Mouse (Mus musculus) hindbrain, embryonic 12.5 days (tissue): ENCODE results near the gene Ptpn21. TPM values are rescaled to one million over a fixed set of nuclear protein-coding genes. Genes with fewer than 3 reads are reported as not detected.

Experiments used
- ATAC-seq: fragments of 200-750 bp; cut with Nextera tagmentation; 2 replicates; pipeline ENCODE4 v1.8.0; 2017; ENCODE audit warnings: moderate TSS enrichment; ENCODE audit not compliant: low FRiP score
- H3K27ac ChIP-seq: fragments of 300-500 bp; sonication (generic); 2 replicates; pipeline ENCODE4 v1.5.1; 2016; ENCODE audit warnings: mild to moderate bottlenecking
- H3K27me3 ChIP-seq: fragments of 300-500 bp; sonication (generic); 2 replicates; pipeline ENCODE4 v1.6.1; 2016; ENCODE audit warnings: mild to moderate bottlenecking
- H3K36me3 ChIP-seq: fragments of 300-500 bp; sonication (generic); 2 replicates; pipeline ENCODE4 v1.6.1; 2016; ENCODE audit warnings: mild to moderate bottlenecking
- H3K4me1 ChIP-seq: fragments of 300-500 bp; sonication (generic); 2 replicates; pipeline ENCODE4 v1.6.1; 2016
- H3K4me2 ChIP-seq: fragments of 300-500 bp; sonication (generic); replicated peaks from 2 replicates; pipeline ENCODE4 v1.6.1; 2016; ENCODE audit warnings: mild to moderate bottlenecking
- H3K4me3 ChIP-seq: fragments of 300-500 bp; sonication (generic); 2 replicates; pipeline ENCODE4 v1.5.1; 2016; ENCODE audit warnings: mild to moderate bottlenecking
- H3K9ac ChIP-seq: fragments of 300-500 bp; sonication (generic); 2 replicates; pipeline ENCODE4 v1.6.1; 2016; ENCODE audit warnings: mild to moderate bottlenecking, moderate library complexity
- H3K9me3 ChIP-seq: fragments of 300-500 bp; sonication (generic); replicated peaks from 2 replicates; pipeline ENCODE4 v1.6.1; 2016; ENCODE audit warnings: mild to moderate bottlenecking
- WGBS: fragments of 180-500 bp; shearing (Covaris S2); methylation state at CpG from one replicate; pipeline ENCODE4 v1.1.7; 2016; 5-methylcytosine and 5-hydroxymethylcytosine counted together
- polyA plus RNA-seq: library from polyadenylated mRNA; unstranded; fragments of >200 nt; fragmentation: Nextera tagmentation; extraction: Ambion mirVana; gene quantifications from 2 replicates; pipeline ENCODE4 v1.2.1, GENCODE M21; 2016

Gene Ptpn21
- polyA plus RNA-seq, 1 experiment from 2014 or later: 7.2 TPM

DNA sequence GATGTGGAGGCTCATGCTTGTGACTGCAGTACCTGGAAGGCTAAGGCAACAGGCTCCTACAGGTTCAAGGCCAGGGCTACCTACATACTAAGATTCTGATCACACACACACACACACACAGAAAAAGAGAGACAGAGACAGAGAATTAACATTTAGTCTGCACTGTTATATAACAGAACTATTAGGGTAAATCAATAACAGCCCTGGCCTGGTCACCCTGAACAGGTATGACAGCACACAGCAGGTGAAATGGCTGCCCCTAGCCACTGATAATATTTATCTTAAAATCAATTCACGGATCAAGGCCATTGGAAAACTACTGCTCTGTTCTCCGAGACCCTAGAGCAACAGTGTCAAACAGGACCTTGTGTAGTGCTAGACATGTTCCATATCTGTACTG is 21.1 kb downstream of the Ptpn21 start:
- ATAC-seq: no peak
- Histone ChIP-seq H3K27ac (no peak overlapping the region), H3K9me3 (no peaks in the 10 kb centered on the region), H3K9ac (no peak overlapping the region), H3K36me3 (no peaks in the 10 kb centered on the region), H3K27me3 (peaks cover 2% of the 10 kb centered on the region; the same call in 1 of the 2 replicates), H3K4me1 (peaks cover 18% of the 10 kb centered on the region), H3K4me3 (no peak overlapping the region), H3K4me2 (no peak overlapping the region)
- WGBS: 89% methylated on average over 2 of the region's 2 CpGs

DNA sequence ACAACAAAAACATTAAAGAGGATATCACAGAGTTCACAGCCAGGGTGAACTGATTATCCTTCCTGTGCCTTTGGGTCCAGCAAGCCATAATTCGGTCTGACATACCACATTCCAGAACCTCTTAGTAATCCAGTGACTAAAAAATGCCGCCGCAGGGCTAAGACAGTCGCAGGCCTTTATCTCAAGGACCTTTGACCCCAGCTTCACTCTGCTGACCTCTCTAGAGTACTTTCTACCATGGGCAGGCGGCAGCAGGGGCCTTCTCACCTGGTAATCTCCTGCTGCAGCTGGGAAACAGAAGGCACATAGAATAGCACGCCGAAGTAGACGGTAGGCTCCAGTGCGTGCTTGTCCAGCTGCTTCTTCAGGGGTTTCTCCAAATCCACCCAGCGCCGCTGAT is 22.4 kb downstream of the Ptpn21 start:
- WGBS: 33% methylated on average over 11 of the region's 11 CpGs
- H3K9ac ChIP-seq: no peak overlapping the region
- no peak for ATAC-seq

DNA sequence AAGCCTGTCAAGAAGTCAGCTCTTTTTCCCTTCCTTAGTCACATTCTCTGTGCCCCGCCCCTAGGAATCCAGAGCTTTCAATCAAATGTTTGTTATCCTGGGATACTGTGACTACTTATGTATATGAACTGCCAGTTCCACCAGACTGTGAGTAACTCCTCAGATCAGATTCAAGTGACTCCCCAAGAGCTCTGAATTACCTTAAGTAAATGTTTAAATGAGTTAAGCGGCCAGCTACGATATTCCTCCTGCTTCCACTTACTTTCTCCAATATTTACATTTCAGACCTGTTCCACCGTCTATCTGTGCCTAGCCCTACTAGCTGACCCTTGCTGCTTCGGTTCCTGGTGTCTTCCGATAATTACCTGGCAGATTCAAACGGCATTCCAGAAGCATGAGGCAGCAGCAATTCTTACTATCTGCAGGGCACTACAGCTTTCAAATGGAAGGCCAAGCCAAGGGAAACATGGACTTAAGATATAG is 23.5 kb downstream of the Ptpn21 start:
- H3K9me3 ChIP-seq: no peaks in the 10 kb centered on the region
- H3K27ac ChIP-seq: no peak overlapping the region
- peaks cover 2% of the 10 kb centered on the region; the same call in 1 of the 2 replicates for H3K27me3 ChIP-seq
- peaks cover 15% of the 10 kb centered on the region for H3K4me1 ChIP-seq
- H3K9ac ChIP-seq: no peak overlapping the region
- H3K4me2 ChIP-seq: no peak overlapping the region
- ATAC-seq: no peak
- WGBS: 56% methylated on average over 7 of the region's 7 CpGs
- no peak overlapping the region for H3K4me3 ChIP-seq
- H3K36me3 ChIP-seq: 0 out of 2 replicates have a peak, but pooled peaks cover 2% of the 10 kb centered on the region

More for the DNA sequence above, 22.4 kb downstream of the Ptpn21 start:
- Histone ChIP-seq H3K4me2 (no peak overlapping the region), H3K4me3 (no peak overlapping the region), H3K36me3 (no peaks in the 10 kb centered on the region), H3K27me3 (peaks cover 2% of the 10 kb centered on the region; the same call in 1 of the 2 replicates), H3K27ac (no peak overlapping the region), H3K4me1 (peaks cover 15% of the 10 kb centered on the region), H3K9me3 (no peaks in the 10 kb centered on the region)

DNA sequence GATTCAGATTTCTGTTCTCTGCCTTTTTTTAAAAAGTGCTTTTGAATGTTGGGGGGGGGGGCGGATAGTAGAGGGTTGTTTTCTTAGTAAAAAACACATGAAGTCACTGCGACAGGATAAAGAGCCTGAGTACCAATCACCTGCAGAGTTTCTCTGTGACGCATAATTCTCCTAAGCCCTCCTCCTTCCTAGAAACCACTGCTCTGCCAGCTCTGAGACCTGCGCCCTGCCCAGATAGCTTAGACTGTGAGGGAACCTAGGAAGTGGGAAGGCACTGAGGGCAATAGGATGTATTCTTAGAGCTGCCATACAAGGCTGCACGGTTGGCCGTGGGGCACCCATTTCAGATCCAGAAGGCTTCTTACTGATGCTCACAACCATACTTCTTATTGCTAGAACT is 24.4 kb downstream of the Ptpn21 start:
- Histone ChIP-seq H3K9me3 (no peaks in the 10 kb centered on the region), H3K27ac (no peak overlapping the region), H3K4me3 (no peak overlapping the region), H3K27me3 (peaks cover 2% of the 10 kb centered on the region; the same call in 1 of the 2 replicates), H3K9ac (no peak overlapping the region), H3K4me2 (no peak overlapping the region), H3K36me3 (0 out of 2 replicates have a peak, but pooled peaks cover 3% of the 10 kb centered on the region), H3K4me1 (peaks cover 15% of the 10 kb centered on the region)
- WGBS: 61% methylated on average over 6 of the region's 6 CpGs
- no peak for ATAC-seq

DNA sequence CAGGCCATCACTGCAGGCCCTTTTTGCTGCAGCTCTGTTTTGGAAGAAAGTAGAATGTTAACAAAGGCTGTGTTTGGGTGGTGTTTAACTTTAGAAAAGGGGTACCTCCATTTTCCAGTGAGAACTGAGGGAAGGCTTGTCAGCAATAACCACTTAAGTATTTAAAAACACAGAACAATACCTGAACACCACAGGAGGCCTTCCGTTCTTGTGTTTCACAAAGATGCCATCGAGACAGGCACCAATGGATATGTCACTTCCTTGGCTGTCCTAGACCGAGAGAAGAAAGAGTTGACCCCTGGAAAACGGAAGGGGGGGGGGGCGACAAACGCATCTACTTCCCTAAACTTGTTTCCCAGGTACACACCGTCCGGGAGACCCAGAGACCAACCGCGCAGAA is 33.2 kb downstream of the Ptpn21 start:
- Histone ChIP-seq H3K27ac (no peak overlapping the region), H3K27me3 (no peaks in the 10 kb centered on the region), H3K9ac (no peak overlapping the region), H3K4me1 (no peaks in the 10 kb centered on the region), H3K4me2 (no peak overlapping the region), H3K36me3 (0 out of 2 replicates have a peak, but pooled peaks cover 7% of the 10 kb centered on the region), H3K9me3 (no peaks in the 10 kb centered on the region), H3K4me3 (no peak overlapping the region)
- ATAC-seq: no peak
- 74% methylated on average over 10 of the region's 10 CpGs for WGBS

DNA sequence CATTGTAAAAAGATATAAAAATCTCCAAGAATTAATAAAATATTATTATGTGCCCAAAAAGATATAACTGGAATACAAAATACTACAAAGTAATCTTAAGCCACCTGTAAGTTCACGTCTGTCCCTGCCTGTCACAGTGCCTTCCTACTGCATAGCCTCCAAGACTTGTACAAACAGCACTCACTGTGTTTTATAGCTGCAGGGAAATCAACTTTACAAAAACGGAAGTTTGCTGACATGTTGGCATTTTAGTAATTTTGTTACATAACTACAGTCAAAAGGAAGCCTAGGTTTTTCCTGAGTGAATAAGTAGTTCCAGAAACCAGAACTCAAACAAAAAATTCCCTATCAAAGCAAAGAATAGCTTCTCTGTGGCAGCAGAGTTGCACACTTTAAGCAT is 33.7 kb downstream of the Ptpn21 start:
- Histone ChIP-seq H3K27ac (no peak overlapping the region), H3K27me3 (no peaks in the 10 kb centered on the region), H3K9ac (no peak overlapping the region), H3K4me3 (no peak overlapping the region), H3K4me1 (no peaks in the 10 kb centered on the region), H3K9me3 (no peaks in the 10 kb centered on the region), H3K36me3 (0 out of 2 replicates have a peak, but pooled peaks cover 5% of the 10 kb centered on the region), H3K4me2 (no peak overlapping the region)
- WGBS: 91% methylated on average over 2 of the region's 2 CpGs
- no peak for ATAC-seq

DNA sequence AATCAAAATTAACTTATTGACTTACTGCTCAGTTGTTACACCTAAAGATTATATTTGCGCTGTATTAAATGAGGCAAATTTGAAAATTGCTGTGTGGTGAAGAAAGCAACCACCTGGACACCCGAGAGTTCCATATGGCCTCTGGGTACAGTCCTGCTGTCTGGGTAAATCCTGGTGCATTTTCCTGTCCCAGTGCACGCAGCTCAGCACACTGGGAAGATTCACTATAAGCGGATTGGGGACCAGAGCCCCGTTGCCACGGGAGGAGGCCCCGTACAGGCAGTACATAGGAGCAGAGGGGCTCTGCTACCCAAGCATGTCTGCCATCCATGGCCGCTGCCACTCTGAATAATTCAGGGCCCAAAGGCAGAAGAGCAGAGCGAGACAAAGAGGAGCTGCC is 35.6 kb downstream of the Ptpn21 start:
- Histone ChIP-seq H3K27ac (no peak overlapping the region), H3K4me1 (no peaks in the 10 kb centered on the region), H3K27me3 (no peaks in the 10 kb centered on the region), H3K9ac (no peak overlapping the region), H3K4me3 (no peak overlapping the region), H3K9me3 (no peaks in the 10 kb centered on the region), H3K4me2 (no peak overlapping the region), H3K36me3 (0 out of 2 replicates have a peak, but pooled peaks cover 7% of the 10 kb centered on the region)
- WGBS: 85% methylated on average over 9 of the region's 9 CpGs
- ATAC-seq: no peak

DNA sequence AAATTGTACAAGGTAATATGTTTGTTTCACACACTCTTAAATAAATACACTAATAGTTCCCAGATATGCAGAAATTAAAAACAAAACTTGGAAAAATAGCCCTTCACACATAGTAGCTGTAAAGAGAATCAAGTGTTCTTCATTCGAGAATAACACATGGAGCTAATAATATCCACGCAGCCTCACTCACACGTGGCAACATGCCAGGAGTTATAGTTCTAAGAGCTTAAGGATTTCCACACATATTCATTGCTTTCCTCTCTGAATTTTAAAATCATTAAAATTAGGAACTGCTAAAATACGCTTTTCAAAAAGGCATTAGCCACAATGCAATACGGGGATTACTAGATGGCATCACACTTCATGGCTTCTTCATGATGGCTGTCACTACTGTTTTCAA is 40.0 kb downstream of the Ptpn21 start:
- Histone ChIP-seq H3K4me1 (no peaks in the 10 kb centered on the region), H3K4me3 (no peak overlapping the region), H3K36me3 (peaks cover 10% of the 10 kb centered on the region; the same call in 1 of the 2 replicates), H3K9ac (no peak overlapping the region), H3K27me3 (no peaks in the 10 kb centered on the region), H3K4me2 (no peak overlapping the region), H3K9me3 (no peaks in the 10 kb centered on the region), H3K27ac (no peak overlapping the region)
- ATAC-seq: no peak
- 84% methylated on average over 5 of the region's 5 CpGs for WGBS

DNA sequence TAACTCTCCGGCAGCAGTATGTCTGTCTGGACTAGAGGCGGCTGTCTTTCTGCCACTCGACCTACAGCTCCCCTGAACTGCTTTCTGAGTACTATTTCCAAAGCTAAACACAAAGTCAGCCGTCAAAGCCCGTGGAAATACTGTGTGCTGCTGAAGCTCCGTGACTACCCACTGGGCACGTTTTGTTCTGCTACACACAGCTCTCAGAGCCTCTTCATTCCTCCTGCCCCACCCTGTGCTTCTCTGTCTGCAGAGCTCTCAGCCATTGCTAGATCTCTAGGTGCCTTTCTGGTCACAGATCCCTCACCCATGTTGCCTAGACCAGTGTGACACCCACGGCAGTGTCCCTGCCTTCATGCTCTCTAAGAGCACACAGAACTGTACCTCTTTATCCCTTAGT is 47.0 kb downstream of the Ptpn21 start:
- ATAC-seq: no peak
- Histone ChIP-seq H3K27me3 (no peaks in the 10 kb centered on the region), H3K27ac (no peak overlapping the region), H3K4me1 (no peaks in the 10 kb centered on the region), H3K9me3 (no peaks in the 10 kb centered on the region), H3K4me3 (no peak overlapping the region), H3K36me3 (peaks cover 40% of the 10 kb centered on the region), H3K4me2 (no peak overlapping the region), H3K9ac (no peak overlapping the region)
- 81% methylated on average over 8 of the region's 8 CpGs for WGBS

DNA sequence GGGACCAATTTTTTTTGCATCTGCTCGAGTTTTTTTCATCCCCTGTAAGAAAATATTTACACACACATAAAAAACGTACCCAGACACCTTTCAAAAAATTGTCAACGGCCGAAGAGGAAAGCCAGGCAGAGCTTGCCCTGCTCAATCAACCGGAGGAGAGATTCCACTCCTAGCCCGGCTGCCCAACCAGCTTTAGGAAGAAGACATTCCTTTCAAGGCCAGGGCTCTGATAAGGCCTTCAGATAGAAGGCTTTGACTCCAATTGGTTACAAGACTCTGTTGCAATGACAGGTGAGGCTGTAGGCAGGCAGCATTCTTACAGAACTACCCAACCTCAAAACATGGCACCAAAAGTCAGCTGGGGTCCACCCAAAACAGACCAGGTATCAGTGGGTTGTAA is 53.6 kb downstream of the Ptpn21 start:
- peaks cover 37% of the 10 kb centered on the region for H3K36me3 ChIP-seq
- no peaks in the 10 kb centered on the region for H3K27me3 ChIP-seq
- H3K27ac ChIP-seq: no peak overlapping the region
- H3K9ac ChIP-seq: no peak overlapping the region
- H3K4me1 ChIP-seq: no peaks in the 10 kb centered on the region
- WGBS: 82% methylated on average over 6 of the region's 6 CpGs
- H3K9me3 ChIP-seq: no peaks in the 10 kb centered on the region
- no peak for ATAC-seq
- no peak overlapping the region for H3K4me2 ChIP-seq
- H3K4me3 ChIP-seq: no peak overlapping the region

DNA sequence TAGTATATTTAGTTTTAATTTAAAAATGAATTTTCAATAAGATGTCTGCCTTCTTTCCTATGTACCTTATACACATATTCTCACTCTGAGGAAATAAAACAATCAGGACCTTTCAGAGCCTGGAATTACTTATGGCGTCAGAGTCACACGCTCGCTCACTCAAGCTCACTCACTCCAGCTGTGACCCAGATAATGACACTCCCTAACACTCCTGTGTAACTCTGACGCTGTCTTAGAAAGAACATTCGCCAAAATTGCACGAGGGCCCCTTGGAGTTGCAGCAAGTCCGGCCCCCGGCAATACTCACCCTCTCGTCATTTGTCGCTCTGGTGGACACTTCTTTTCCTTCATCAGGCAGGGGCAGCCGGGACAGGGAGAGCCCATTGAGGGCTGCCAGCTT is 54.0 kb downstream of the Ptpn21 start:
- no peak overlapping the region for H3K4me3 ChIP-seq
- no peaks in the 10 kb centered on the region for H3K27me3 ChIP-seq
- H3K4me1 ChIP-seq: no peaks in the 10 kb centered on the region
- H3K27ac ChIP-seq: no peak overlapping the region
- H3K9ac ChIP-seq: no peak overlapping the region
- WGBS: 84% methylated on average over 11 of the region's 11 CpGs
- peaks cover 37% of the 10 kb centered on the region for H3K36me3 ChIP-seq
- no peak overlapping the region for H3K4me2 ChIP-seq
- ATAC-seq: no peak
- no peaks in the 10 kb centered on the region for H3K9me3 ChIP-seq

DNA sequence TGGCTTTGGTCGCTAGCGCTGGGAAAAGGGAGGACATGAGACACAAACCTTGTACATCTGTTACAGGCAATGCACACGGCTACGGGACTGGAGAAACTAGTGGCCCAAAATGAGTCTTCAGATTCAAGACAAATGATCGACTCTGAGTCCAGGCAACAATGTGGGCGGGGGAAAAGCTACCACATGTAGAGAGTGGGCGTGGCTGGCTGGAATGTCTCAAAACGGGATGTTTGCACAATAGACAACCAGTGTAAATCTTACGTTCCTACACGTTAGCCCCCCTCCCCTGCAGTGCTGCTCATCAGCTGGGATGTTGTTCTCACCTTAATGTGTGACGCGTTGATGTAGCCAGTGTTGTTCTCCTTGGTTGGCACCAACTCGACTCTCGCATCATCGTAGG is 55.0 kb downstream of the Ptpn21 start:
- Histone ChIP-seq H3K27ac (no peak overlapping the region), H3K4me1 (no peaks in the 10 kb centered on the region), H3K27me3 (no peaks in the 10 kb centered on the region), H3K9ac (no peak overlapping the region), H3K4me3 (no peak overlapping the region), H3K36me3 (peaks cover 33% of the 10 kb centered on the region), H3K4me2 (no peak overlapping the region), H3K9me3 (no peaks in the 10 kb centered on the region)
- 83% methylated on average over 15 of the region's 15 CpGs for WGBS
- no peak for ATAC-seq

DNA sequence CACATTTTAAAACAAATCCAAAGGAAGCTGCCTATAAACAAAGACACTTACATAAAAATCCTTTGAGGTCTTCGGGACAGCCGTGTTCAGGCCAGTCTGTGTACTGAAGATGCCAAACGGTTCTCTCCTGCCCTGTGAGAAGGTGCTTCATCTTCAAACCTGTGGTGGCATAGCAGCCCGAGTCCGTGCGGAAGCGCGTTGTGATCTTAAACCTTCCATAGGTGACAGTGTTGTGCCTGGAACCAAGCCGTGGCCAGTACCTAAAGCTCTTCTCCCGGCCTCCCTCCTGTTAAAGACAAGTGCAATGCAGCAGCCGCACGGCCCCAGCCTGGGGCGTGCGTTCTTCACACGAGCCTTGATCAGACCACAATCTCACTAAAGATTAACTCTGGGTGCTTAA is 57.3 kb downstream of the Ptpn21 start:
- Histone ChIP-seq H3K9ac (no peak overlapping the region), H3K4me2 (no peak overlapping the region), H3K4me3 (no peak overlapping the region), H3K9me3 (no peaks in the 10 kb centered on the region), H3K36me3 (peaks cover 33% of the 10 kb centered on the region), H3K27me3 (no peaks in the 10 kb centered on the region), H3K27ac (no peak overlapping the region), H3K4me1 (no peaks in the 10 kb centered on the region)
- no peak for ATAC-seq
- WGBS: 90% methylated on average over 15 of the region's 15 CpGs
